Comparison of ENCODE assay signal across 9 mouse cellular contexts in genomic region chr5:90908983-90909382, GRCm38 (mm10). TPM values are rescaled to one million over a fixed set of nuclear protein-coding genes. Genes with fewer than 3 reads are reported as not detected.
DNase-seq lines count a peak whose midpoint lies in the region; ATAC-seq lines count a peak whose summit lies in the region.
"Had no signal": no experiment of that assay in that cellular context is flagged by ENCODE, and none has a peak within 500 bp of the region (broad histone marks: within the 10 kb centered on the region; RNA-seq: fewer than 3 reads in every experiment).

No protein-coding gene starts in this region.

- intact Hi-C loops in gastrocnemius, postnatal 36 days (cut with DNase I), result loop anchor here (2.0 kb wide), 1 partner anchor 246 kb away; no protein-coding TSS in a partner anchor

- no peak overlapping the region for H3K9ac ChIP-seq in kidney, embryonic 16.5 days (replicated peaks; ENCODE audit: low read length)

- H3K9me3 ChIP-seq in kidney, embryonic 16.5 days (ENCODE audit: low read length), result no peaks in the 10 kb centered on the region

- peaks cover 10% of the 10 kb centered on the region for H3K27me3 ChIP-seq in kidney, embryonic 16.5 days (ENCODE audit: insufficient read depth, low read length)

- no peak overlapping the region for H3K27ac ChIP-seq in kidney, embryonic 16.5 days (ENCODE audit: low read length)

- no peaks in the 10 kb centered on the region for H3K4me1 ChIP-seq in kidney, embryonic 16.5 days (ENCODE audit: insufficient read depth, low read length)

- H3K4me2 ChIP-seq in kidney, embryonic 16.5 days (replicated peaks; ENCODE audit: low read depth, low read length), result no peak overlapping the region

- no peak overlapping the region for H3K4me3 ChIP-seq in kidney, embryonic 16.5 days (ENCODE audit: low read length)

- ATAC-seq in common myeloid progenitor, adult 5-6 weeks (replicated peaks; ENCODE audit: low read depth, poor library complexity, severe bottlenecking), result peak; percentile 99
- ATAC-seq in kidney, embryonic 16.5 days (ENCODE audit: low FRiP score, low TSS enrichment), result peak; percentile 46; the same call in 1 of the 2 replicates

- H3K36me3 ChIP-seq in kidney, embryonic 16.5 days (ENCODE audit: insufficient read depth, low read length), result no peaks in the 10 kb centered on the region

- 1% methylated on average over 2 of the region's 2 CpGs for WGBS in kidney, embryonic 16.5 days

- peak; percentile 52 to 88 for DNase-seq in adrenal gland, adult (ENCODE audit: inconsistent age in 2 of 2, low spot score in 1 of 2)
- DNase-seq in adrenal gland, postnatal 4 days (ENCODE audit: low spot score in 2 of 2), result no peak
- peak; percentile 64 for DNase-seq in Muller cell, postnatal 12 days (ENCODE audit: inconsistent ontology term)
- DNase-seq in gastrocnemius, postnatal 36 days, result peak; percentile 22 to 61
- peak; percentile 53 to 62 for DNase-seq in lung, adult 18-20 months
- peak; percentile 32 for DNase-seq in retina, adult 2 months (ENCODE audit: low read depth, low spot score)

RNA-seq across cellular contexts. Expression of gene Cxcl2, which starts 5.3 kb away (rescaled TPM):
- under 1 TPM; 0.37 to 0.76 TPM for total RNA-seq in adrenal gland, postnatal 4 days (2021)
- 36.0 and 36.3 TPM in 2 replicates for total RNA-seq in common myeloid progenitor, adult 5-6 weeks (2017)
- not detected for total RNA-seq in gastrocnemius, postnatal 36 days (2021)
- polyA plus RNA-seq in kidney, embryonic 16.5 days (2015; fragmentation: Nextera tagmentation; extraction: Ambion mirVana), result 0.10 TPM in 1 of 2 replicates, not detected in the other
- total RNA-seq: layer of hippocampus, adult 8-10 months had no signal

RNA-seq across cellular contexts. Expression of gene Cxcl1, which starts 17.9 kb away (rescaled TPM):
- total RNA-seq in adrenal gland, postnatal 4 days (2021), result 1 to 10 TPM in 1 of 2 experiments, under 1 TPM in 1; 0.82 to 1.3 TPM
- total RNA-seq in common myeloid progenitor, adult 5-6 weeks (2017), result not detected in 2 replicates
- total RNA-seq in gastrocnemius, postnatal 36 days (2021), result under 1 TPM in 1 of 2 experiments, not detected in 1; 0.36 TPM
- polyA plus RNA-seq in kidney, embryonic 16.5 days (2015; fragmentation: Nextera tagmentation; extraction: Ambion mirVana), result 0.75 and 1.5 TPM in 2 replicates

RNA-seq across cellular contexts. Expression of gene Mthfd2l, which starts 21.9 kb away (rescaled TPM):
- total RNA-seq in adrenal gland, postnatal 4 days (2021), result 10 to 100 TPM; 23.9 to 27.0 TPM
- total RNA-seq in common myeloid progenitor, adult 5-6 weeks (2017), result 26.4 and 31.0 TPM in 2 replicates
- total RNA-seq in gastrocnemius, postnatal 36 days (2021), result 1 to 10 TPM; 5.4 to 7.8 TPM
- 40.0 and 41.5 TPM in 2 replicates for polyA plus RNA-seq in kidney, embryonic 16.5 days (2015; fragmentation: Nextera tagmentation; extraction: Ambion mirVana)

Comparison
In these comparisons a context has a peak if more than half of its experiments do, and no peak if none do; other contexts are left out.
1. DNase-seq: peak in adrenal gland, adult (2 of 2), Muller cell, postnatal 12 days (single experiment), gastrocnemius, postnatal 36 days (2 of 2), lung, adult 18-20 months (2 of 2) and retina, adult 2 months (single experiment); none in adrenal gland, postnatal 4 days (0 of 2).
2. RNA of gene Cxcl2, which starts 5.3 kb away (total RNA-seq): 36.0 to 36.3 TPM in common myeloid progenitor, adult 5-6 weeks; 0.37 to 0.76 TPM in adrenal gland, postnatal 4 days and not detected in gastrocnemius, postnatal 36 days; every median in the first group is over 10 times any median in the second.